Mouse (Mus musculus) CH12.LX (cell line): ENCODE results near the gene Usp7. TPM values are rescaled to one million over a fixed set of nuclear protein-coding genes. Genes with fewer than 3 reads are reported as not detected.

ENCODE experiments used
- DNase-seq: peaks from one replicate; pipeline ENCODE4 v3.0.0-alpha.2; 2013; ENCODE audit errors: extremely low read depth
- H3K27ac ChIP-seq: 2 replicates; pipeline ENCODE4 v1.5.1; 2012; ENCODE audit warnings: low read depth, mild to moderate bottlenecking, control low read depth, moderate library complexity; ENCODE audit not compliant: insufficient read depth
- H3K27me3 ChIP-seq: replicated peaks from 2 replicates; pipeline ENCODE3; 2012; ENCODE audit warnings: inconsistent platforms
- H3K36me3 ChIP-seq, 2 experiments: replicated peaks in 1 of 2; 2 replicates each; pipeline versions ENCODE3 to v1.6.1; 2012; ENCODE audit warnings: inconsistent platforms in 1 of 2, low read length in 1 of 2, mild to moderate bottlenecking in 1 of 2, mixed read lengths in 1 of 2, moderate library complexity in 1 of 2; ENCODE audit not compliant: control insufficient read depth in 1 of 2, insufficient read depth in 1 of 2
- H3K4me1 ChIP-seq, 2 experiments: 2 replicates each; pipeline ENCODE4 v1.6.1; 2012; ENCODE audit warnings: inconsistent platforms in 1 of 2, moderate library complexity in 1 of 2; ENCODE audit not compliant: insufficient read depth in 2 of 2, control insufficient read depth in 1 of 2
- H3K4me2 ChIP-seq: 2 replicates; pipeline ENCODE4 v1.6.1; 2012; ENCODE audit warnings: low read depth, mild to moderate bottlenecking, control low read depth; ENCODE audit not compliant: poor library complexity, insufficient read depth, severe bottlenecking
- H3K4me3 ChIP-seq, 3 experiments: fragments of 150-350 bp in 1 of 3; sonication (generic) in 1 of 3; replicated peaks in 1 of 3; 2 replicates each; pipeline versions ENCODE3 to v1.5.1; 2011 to 2012; ENCODE audit warnings: low read depth in 2 of 3, low read length in 2 of 3, mild to moderate bottlenecking in 2 of 3, moderate library complexity in 2 of 3, control low read depth in 1 of 3, improper control_type of control experiment in 1 of 3, inconsistent platforms in 1 of 3, mixed read lengths in 1 of 3; ENCODE audit not compliant: poor library complexity in 1 of 3
- H3K79me2 ChIP-seq: replicated peaks from 2 replicates; pipeline ENCODE4 v1.6.1; 2012; ENCODE audit warnings: mild to moderate bottlenecking, moderate library complexity; ENCODE audit not compliant: control insufficient read depth, poor library complexity, insufficient read depth, severe bottlenecking; ENCODE audit errors: extremely low read depth
- H3K9ac ChIP-seq: 2 replicates; pipeline ENCODE4 v1.6.1; 2012; ENCODE audit warnings: low read depth, mild to moderate bottlenecking, control low read depth, moderate library complexity; ENCODE audit not compliant: insufficient read depth
- H3K9me3 ChIP-seq: replicated peaks from 2 replicates; pipeline ENCODE3; 2012; ENCODE audit warnings: low read length, inconsistent platforms, mixed read lengths
- BHLHE40 ChIP-seq: IDR thresholded peaks from 2 replicates; pipeline ENCODE4 v1.6.1; 2011; ENCODE audit warnings: mild to moderate bottlenecking, low read depth, low read length, improper control_type of control experiment
- CHD1 ChIP-seq: IDR thresholded peaks from 2 replicates; pipeline ENCODE4 v1.6.1; 2012; ENCODE audit warnings: low read depth, low read length, improper control_type of control experiment, inconsistent platforms
- CTCF ChIP-seq, 2 experiments: IDR thresholded peaks in 1 of 2; conservative IDR thresholded peaks in 1 of 2; 2 replicates each; pipeline ENCODE4 v1.5.1; 2011 to 2012; ENCODE audit warnings: low read depth in 2 of 2, low read length in 2 of 2, improper control_type of control experiment in 1 of 2, inconsistent platforms in 1 of 2, mild to moderate bottlenecking in 1 of 2, moderate library complexity in 1 of 2
- E2F4 ChIP-seq: IDR thresholded peaks from 2 replicates; pipeline ENCODE4 v1.6.1; 2011; ENCODE audit warnings: low read depth, low read length, improper control_type of control experiment; ENCODE audit not compliant: insufficient replicate concordance
- ELF1 ChIP-seq: IDR thresholded peaks from 2 replicates; pipeline ENCODE4 v1.6.1; 2014; ENCODE audit warnings: low read depth, mild to moderate bottlenecking, inconsistent platforms, low read length, improper control_type of control experiment
- EP300 ChIP-seq: IDR thresholded peaks from 2 replicates; pipeline ENCODE4 v1.6.1; 2011; ENCODE audit warnings: low read length, improper control_type of control experiment
- ETS1 ChIP-seq: conservative IDR thresholded peaks from 2 replicates; pipeline ENCODE4 v1.6.1; 2012; ENCODE audit warnings: low read depth, mild to moderate bottlenecking, inconsistent platforms, low read length, improper control_type of control experiment, moderate library complexity
- GABPA ChIP-seq: IDR thresholded peaks from 2 replicates; pipeline ENCODE4 v1.6.1; 2012; ENCODE audit warnings: low read depth, low read length, improper control_type of control experiment, inconsistent platforms; ENCODE audit not compliant: insufficient replicate concordance
- HCFC1 ChIP-seq: IDR thresholded peaks from 2 replicates; pipeline ENCODE4 v1.6.1; 2012; ENCODE audit warnings: low read depth, mild to moderate bottlenecking, inconsistent platforms, low read length, improper control_type of control experiment
- JUN ChIP-seq: IDR thresholded peaks from 2 replicates; pipeline ENCODE4 v1.6.1; 2011; ENCODE audit warnings: low read depth, mild to moderate bottlenecking, low read length, improper control_type of control experiment, moderate library complexity; ENCODE audit not compliant: insufficient read depth
- KAT2A ChIP-seq: IDR thresholded peaks from 2 replicates; pipeline ENCODE4 v1.6.1; 2012; ENCODE audit warnings: low read length, improper control_type of control experiment, inconsistent platforms; ENCODE audit not compliant: insufficient replicate concordance
- MAX ChIP-seq: IDR thresholded peaks from 2 replicates; pipeline ENCODE4 v1.6.1; 2011; ENCODE audit warnings: low read length, improper control_type of control experiment
- MEF2A ChIP-seq: IDR thresholded peaks from 2 replicates; pipeline ENCODE4 v1.6.1; 2014; ENCODE audit warnings: low read depth, mild to moderate bottlenecking, inconsistent platforms, low read length, improper control_type of control experiment, borderline replicate concordance
- MYC ChIP-seq: IDR thresholded peaks from 2 replicates; pipeline ENCODE4 v1.6.1; 2011; ENCODE audit warnings: low read depth, mild to moderate bottlenecking, improper control_type of control experiment, low read length
- PAX5 ChIP-seq: IDR thresholded peaks from 2 replicates; pipeline ENCODE4 v1.6.1; 2012; ENCODE audit warnings: low read length, inconsistent platforms, mixed read lengths
- POLR2AphosphoS2 ChIP-seq: IDR thresholded peaks from 2 replicates; pipeline ENCODE4 v1.6.1; 2011; ENCODE audit warnings: low read depth, low read length, improper control_type of control experiment
- RAD21 ChIP-seq: IDR thresholded peaks from 2 replicates; pipeline ENCODE4 v1.6.1; 2011; ENCODE audit warnings: low read depth, mild to moderate bottlenecking, low read length, improper control_type of control experiment, moderate library complexity
- SIN3A ChIP-seq: IDR thresholded peaks from 2 replicates; pipeline ENCODE4 v1.6.1; 2012; ENCODE audit warnings: low read length, improper control_type of control experiment, inconsistent platforms
- UBTF ChIP-seq: IDR thresholded peaks from 2 replicates; pipeline ENCODE4 v1.6.1; 2012; ENCODE audit warnings: low read depth, mild to moderate bottlenecking, inconsistent platforms, low read length, improper control_type of control experiment, moderate library complexity
- USF1 ChIP-seq: IDR thresholded peaks from 2 replicates; pipeline ENCODE4 v1.6.1; 2014; ENCODE audit warnings: low read depth, mild to moderate bottlenecking, inconsistent platforms, low read length, improper control_type of control experiment
- ZC3H11A ChIP-seq: IDR thresholded peaks from 2 replicates; pipeline ENCODE4 v1.6.1; 2012; ENCODE audit warnings: low read depth, mild to moderate bottlenecking, inconsistent platforms, low read length, improper control_type of control experiment
- ZMIZ1 ChIP-seq: IDR thresholded peaks from 2 replicates; pipeline ENCODE4 v1.6.1; 2012; ENCODE audit warnings: low read depth, mild to moderate bottlenecking, inconsistent platforms, low read length, improper control_type of control experiment
- ZNF384 ChIP-seq: IDR thresholded peaks from 2 replicates; pipeline ENCODE4 v1.6.1; 2012; ENCODE audit warnings: low read depth, low read length, improper control_type of control experiment, inconsistent platforms
- dilution Hi-C: fragments of 300-500 bp; cut with MboI; formaldehyde crosslinking; loops from 2 replicates; pipeline ENCODE4 v1.14.3; 2020; ENCODE audit warnings: low sequenced_read_pairs; ENCODE audit not compliant: extremely low pct_unique_long_range_greater_than_20kb, extremely low pct_ligation_motif_present
- in situ Hi-C: fragments of 300-500 bp; cut with MboI; formaldehyde crosslinking; loops from 3 replicates; pipeline ENCODE4 v1.14.3; 2019; ENCODE audit warnings: low sequenced_read_pairs, low pct_ligation_motif_present, low pct_unique_long_range_greater_than_20kb, mixed read lengths
- polyA plus RNA-seq: library from polyadenylated mRNA; unstranded; fragments of >175 nt; gene quantifications from 2 replicates; pipeline ENCODE4 v1.2.1, GENCODE M21; 2012; ENCODE audit warnings: low read depth; ENCODE audit not compliant: insufficient read length
- total RNA-seq, 2 experiments: library from RNA; depleted of rRNA; stranded (reverse); fragments of 300-350 nt in 1 of 2; fragments of >200 nt in 1 of 2; gene quantifications; 2 replicates each; pipeline ENCODE4 v1.2.3; 2012 to 2014

Gene Usp7
- total and polyA plus RNA-seq, 3 experiments: 113 to 169 (median 143) TPM

DNA sequence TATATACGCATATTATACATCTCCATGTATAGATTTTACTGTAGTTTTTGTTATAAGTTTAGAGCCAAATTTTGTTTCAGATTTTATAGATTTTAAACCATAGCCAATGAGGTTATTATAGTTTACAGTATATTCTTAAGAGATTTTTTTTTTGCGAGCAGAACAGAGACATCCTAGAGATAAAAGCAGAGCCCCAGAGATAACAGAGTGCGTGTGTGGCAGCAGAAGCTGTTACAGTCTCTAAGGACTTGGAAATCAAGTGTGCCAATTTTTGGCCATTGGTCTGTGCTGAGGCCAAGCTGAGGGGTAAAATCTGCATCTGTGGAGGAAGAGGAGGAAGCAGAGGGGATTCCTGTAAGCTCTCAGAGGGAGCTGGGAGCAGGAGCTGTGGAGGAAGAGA lies 11.9 kb downstream of the Usp7 start:
- no peak for DNase-seq
- Histone ChIP-seq H3K9me3 (no peaks in the 10 kb centered on the region), H3K4me3 (no peak overlapping the region), H3K27me3 (no peaks in the 10 kb centered on the region), H3K79me2 (no peaks in the 10 kb centered on the region; the same call in 1 of the 2 replicates), H3K9ac (no peak overlapping the region), H3K36me3 (no peaks in the 10 kb centered on the region), H3K27ac (no peak overlapping the region), H3K4me2 (no peak overlapping the region), H3K4me1 (no peaks in the 10 kb centered on the region; a peak in 1 of 4 replicates)
- in situ Hi-C loops (no loop called here), dilution Hi-C loops (no loop called here)
- no peak for TF ChIP-seq PAX5
- no peak for TF ChIP-seq ELF1
- no peak for TF ChIP-seq USF1
- TF ChIP-seq E2F4: no peak
- no peak for TF ChIP-seq MEF2A
- no peak for TF ChIP-seq CHD1
- TF ChIP-seq KAT2A: no peak
- TF ChIP-seq SIN3A: no peak
- no peak for TF ChIP-seq UBTF
- TF ChIP-seq RAD21: no peak
- TF ChIP-seq BHLHE40: no peak
- no peak for TF ChIP-seq ETS1
- TF ChIP-seq JUN: no peak
- TF ChIP-seq CTCF (conservative IDR thresholded peaks at IDR 0.05 in 1 of 2, IDR thresholded peaks at IDR 0.05 in 1 of 2; ENCODE audit: low read depth in 2 of 2, low read length in 2 of 2): no peak
- no peak for TF ChIP-seq EP300
- no peak for TF ChIP-seq POLR2AphosphoS2
- no peak for TF ChIP-seq ZNF384
- no peak for TF ChIP-seq MAX

DNA sequence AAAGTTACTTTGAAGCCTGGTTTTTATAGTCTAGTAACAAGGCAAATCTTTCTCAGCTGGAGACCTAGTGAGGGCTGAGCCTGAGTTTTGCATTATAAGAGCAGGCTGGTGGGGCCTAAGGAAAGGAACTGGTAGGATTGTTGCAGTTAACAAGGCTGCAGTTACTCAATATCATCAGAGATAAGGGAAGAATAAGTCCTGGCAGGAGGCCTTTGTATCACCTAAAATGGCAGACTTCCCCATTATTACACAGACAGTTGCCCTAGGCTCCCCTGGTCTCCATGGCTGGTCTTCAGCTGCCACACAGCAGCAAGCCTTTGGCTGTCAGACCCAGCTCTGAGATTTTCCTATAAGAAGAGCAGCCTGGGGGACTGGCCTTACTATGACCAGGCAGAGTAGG lies 13.4 kb downstream of the Usp7 start:
- dilution Hi-C loops: no loop called here
- no peak overlapping the region for H3K27ac ChIP-seq
- H3K4me2 ChIP-seq: no peak overlapping the region
- no peak for DNase-seq
- H3K9me3 ChIP-seq: no peaks in the 10 kb centered on the region
- TF ChIP-seq MAX (no peak), BHLHE40 (no peak), HCFC1 (no peak), CTCF (conservative IDR thresholded peaks at IDR 0.05 in 1 of 2, IDR thresholded peaks at IDR 0.05 in 1 of 2; ENCODE audit: low read depth in 2 of 2, low read length in 2 of 2) (no peak), GABPA (no peak), ZMIZ1 (no peak), ELF1 (no peak), ETS1 (no peak), PAX5 (no peak), ZC3H11A (no peak), MEF2A (no peak), MYC (no peak)
- no peaks in the 10 kb centered on the region for H3K27me3 ChIP-seq
- no peaks in the 10 kb centered on the region; a peak in 1 of 4 replicates for H3K4me1 ChIP-seq
- H3K4me3 ChIP-seq: no peak overlapping the region
- in situ Hi-C loops: no loop called here
- H3K36me3 ChIP-seq: no peaks in the 10 kb centered on the region
- no peaks in the 10 kb centered on the region; the same call in 1 of the 2 replicates for H3K79me2 ChIP-seq
- H3K9ac ChIP-seq: no peak overlapping the region
